Mouse (Mus musculus) left cerebral cortex, postnatal 10 days (tissue): ENCODE measurements around the gene Tmed3. TPM values are rescaled to one million over a fixed set of nuclear protein-coding genes. Genes with fewer than 3 reads are reported as not detected.

Experiments used
- DNase-seq, 2 experiments: peaks; one replicate each; pipeline ENCODE4 v3.0.0; 2021 to 2022; ENCODE audit warnings: low spot score in 2 of 2, mixed read lengths in 1 of 2; ENCODE audit errors: extremely low spot score in 1 of 2
- intact Hi-C: fragments of 180-260 bp; cut with DNase I; formaldehyde crosslinking; loops from one replicate; pipeline ENCODE4 v1.15.1; 2025
- total RNA-seq, 2 experiments: library from RNA; stranded (reverse); gene quantifications; 2 replicates each; pipeline ENCODE4 v1.2.3; 2021

Tmed3 gene
- total RNA-seq, 2 experiments from 2014 or later, result 27.0 to 31.0 TPM

DNA sequence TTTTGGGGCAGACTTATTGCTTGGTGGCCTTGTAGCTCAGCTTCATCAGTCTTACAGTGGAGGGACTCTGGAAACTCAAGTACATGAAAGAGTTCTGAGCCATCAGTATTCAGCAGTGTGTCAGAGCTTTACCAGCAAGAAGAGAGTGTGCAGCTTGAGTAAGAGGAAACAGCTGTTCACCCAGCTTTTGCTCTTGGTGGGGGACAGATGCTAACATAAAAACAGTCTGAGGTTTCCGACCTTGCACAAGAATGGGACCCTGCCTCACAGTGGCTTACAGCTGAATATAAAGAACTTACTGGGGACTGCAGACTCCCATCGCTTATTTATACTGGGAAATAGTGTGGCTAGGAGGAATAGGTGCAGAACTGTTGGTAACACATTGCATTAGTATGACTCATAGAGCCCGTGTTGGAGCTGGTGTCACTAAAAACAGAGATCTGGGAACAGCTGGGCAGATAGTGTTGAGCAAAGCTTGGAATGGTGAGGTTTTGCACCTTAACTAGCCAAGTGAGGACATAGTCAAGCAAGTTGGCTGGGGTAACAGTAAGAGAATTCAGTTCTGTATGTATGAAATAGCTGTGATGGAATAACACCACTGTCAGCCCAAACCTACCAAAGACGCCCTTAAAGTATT lies 37.4 kb downstream of the Tmed3 start:
- no peak for DNase-seq
- intact Hi-C loops, result no loop called here

DNA sequence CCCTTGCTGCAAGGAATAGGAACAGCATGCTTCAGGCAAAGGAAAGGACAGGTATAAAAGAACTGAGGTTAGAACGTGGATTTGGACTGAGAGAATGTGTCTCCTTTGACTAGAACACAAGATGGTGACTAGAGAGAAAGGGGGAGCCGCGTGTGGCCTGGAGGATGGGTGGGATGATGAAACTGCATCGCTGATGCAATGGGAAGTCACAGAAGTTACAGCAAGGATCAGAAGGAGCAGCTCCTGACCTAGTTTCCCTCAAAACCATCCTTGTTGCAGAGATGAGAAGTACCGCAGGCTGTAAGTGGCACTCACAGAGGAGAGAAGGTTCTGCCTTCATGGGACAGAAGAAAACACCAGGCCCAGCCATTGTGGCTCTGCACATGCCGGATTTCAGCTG lies 54.0 kb downstream of the Tmed3 start:
- no peak for DNase-seq
- intact Hi-C loops, result no loop called here

Other genes starting within 250 kb of the Tmed3 start
- 10 to 100 TPM; 21.3 to 21.4 TPM for gene Minar1, start 81.9 kb downstream of the Tmed3 start, total RNA-seq
- 1 to 10 TPM; 9.6 to 9.7 TPM for gene Ankrd34c, start 33.4 kb upstream of the Tmed3 start, total RNA-seq
- 100 to 1,000 TPM; 104 to 112 TPM for gene Rasgrf1, start 204.8 kb upstream of the Tmed3 start, total RNA-seq